Comparison of ENCODE assay signal across 18 mouse cellular contexts in genomic region chr14:54544703-54545102, GRCm38 (mm10). TPM values are rescaled to one million over a fixed set of nuclear protein-coding genes. Genes with fewer than 3 reads are reported as not detected.
DNase-seq lines count a peak whose midpoint lies in the region; ATAC-seq and TF ChIP-seq lines count a peak whose summit lies in the region.
"Had no signal": no experiment of that assay in that cellular context is flagged by ENCODE, and none has a peak within 500 bp of the region (broad histone marks: within the 10 kb centered on the region; RNA-seq: fewer than 3 reads in every experiment).

No protein-coding gene starts in this region.

- no peaks in the 10 kb centered on the region; the same call in 1 of the 2 replicates for H3K36me3 ChIP-seq in lung, postnatal 0 days (ENCODE audit: insufficient read depth, low read length)

- H3K27ac ChIP-seq in lung, postnatal 0 days (ENCODE audit: low read length), result no peak overlapping the region

- no peaks in the 10 kb centered on the region for H3K9me3 ChIP-seq in lung, postnatal 0 days (ENCODE audit: low read length)

- no peak for TF ChIP-seq EP300 in lung, postnatal 0 days (IDR thresholded peaks at IDR 0.05)

- no peak for TF ChIP-seq CTCF in lung, postnatal 0 days (IDR thresholded peaks at IDR 0.05)

- H3K27me3 ChIP-seq in lung, postnatal 0 days (replicated peaks; ENCODE audit: insufficient read depth, low read length), result no peaks in the 10 kb centered on the region
- H3K27me3 ChIP-seq: CH12.LX, Patski had no signal

- H3K4me1 ChIP-seq in lung, postnatal 0 days (ENCODE audit: insufficient read depth, low read depth, low read length), result no peaks in the 10 kb centered on the region

- H3K9ac ChIP-seq in lung, postnatal 0 days (replicated peaks; ENCODE audit: low read depth), result no peak overlapping the region

- H3K4me2 ChIP-seq in lung, postnatal 0 days (replicated peaks; ENCODE audit: low read depth, low read length), result no peak overlapping the region

- peak; percentile 72 for ATAC-seq in lung, postnatal 0 days
- ATAC-seq: activated CD4-positive, CD25-positive, alpha-beta regulatory T cell, adult 4 months; CD4-positive, CD25-positive, alpha-beta regulatory T cell, adult 4 months; Patski had no signal

- WGBS in lung, postnatal 0 days, result 68% methylated on average over 5 of the region's 5 CpGs

- DNase-seq in lung, postnatal 0 days (ENCODE audit: low spot score), result peak; percentile 58
- DNase-seq in lung, postnatal 4 days, result no peak
- DNase-seq: adrenal gland, adult 2 months; adrenal gland, adult 8-10 months; adrenal gland, postnatal 10 days; adrenal gland, postnatal 14 days; adrenal gland, postnatal 25 days; adrenal gland, postnatal 36 days; B cell, adult 2 months; cerebellum, adult 11 months; cerebellum, adult 11-12 months; cerebellum, adult 18-20 months; cerebellum, adult 2 months had no signal

- H3K4me3 ChIP-seq in lung, postnatal 0 days (ENCODE audit: low read depth, low read length), result no peak overlapping the region

RNA-seq across cellular contexts. Expression of gene Haus4, which starts 9.7 kb away (rescaled TPM):
- polyA plus RNA-seq in lung, postnatal 0 days (2015; fragmentation: Nextera tagmentation; extraction: Ambion mirVana), result 22.1 and 24.2 TPM in 2 replicates

RNA-seq across cellular contexts. Expression of gene Prmt5, which starts 27.4 kb away (rescaled TPM):
- polyA plus RNA-seq in lung, postnatal 0 days (2015; fragmentation: Nextera tagmentation; extraction: Ambion mirVana), result 21.2 and 24.3 TPM in 2 replicates

RNA-seq across cellular contexts. Expression of gene Ajuba, which starts 32.7 kb away (rescaled TPM):
- 40.0 and 46.4 TPM in 2 replicates for polyA plus RNA-seq in lung, postnatal 0 days (2015; fragmentation: Nextera tagmentation; extraction: Ambion mirVana)
- polyA plus RNA-seq: CD4-positive, CD25-positive, alpha-beta regulatory T cell, adult 4 months; G1E had no signal
